Comparison of ENCODE assay signal across 8 mouse cellular contexts in genomic region chr1:192770130-192770494, GRCm38 (mm10). TPM values are rescaled to one million over a fixed set of nuclear protein-coding genes. Genes with fewer than 3 reads are reported as not detected.
DNase-seq lines count a peak whose midpoint lies in the region; ATAC-seq and TF ChIP-seq lines count a peak whose summit lies in the region.

No protein-coding gene starts in this region.

- H3K9ac ChIP-seq in kidney, embryonic 14.5 days (ENCODE audit: low read depth, low read length) = peak overlapping the region; percentile 96
- peak overlapping the region; percentile 89 for H3K9ac ChIP-seq in kidney, postnatal 0 days (ENCODE audit: low read depth, low read length)
- H3K9ac ChIP-seq in stomach, embryonic 14.5 days (replicated peaks; ENCODE audit: low read depth, low read length) = peak overlapping the region; percentile 93

- H3K4me3 ChIP-seq in kidney, embryonic 14.5 days (ENCODE audit: low read length) = peak overlapping the region; percentile 75
- peak overlapping the region; percentile 86 for H3K4me3 ChIP-seq in forebrain, embryonic 10.5 days
- H3K4me3 ChIP-seq in kidney, postnatal 0 days (replicated peaks; ENCODE audit: low read depth, low read length) = peak overlapping the region; percentile 57
- H3K4me3 ChIP-seq in stomach, embryonic 14.5 days (ENCODE audit: low read depth, low read length) = peak overlapping the region; percentile 74

- ATAC-seq in kidney, embryonic 14.5 days (ENCODE audit: low FRiP score, low TSS enrichment) = peak; percentile 66
- ATAC-seq in kidney, postnatal 0 days (replicated peaks; ENCODE audit: low FRiP score, low read depth) = peak; percentile 66; the same call in 1 of the 2 replicates
- ATAC-seq in megakaryocyte, adult 5-6 weeks (ENCODE audit: poor library complexity, severe bottlenecking) = peak; percentile 6; the same call in 1 of the 2 replicates
- ATAC-seq in stomach, embryonic 14.5 days (ENCODE audit: insufficient number of reproducible peaks, insufficient read depth, low FRiP score, low read depth) = peak; percentile 66; the same call in 1 of the 2 replicates

- H3K4me2 ChIP-seq in kidney, embryonic 14.5 days (replicated peaks; ENCODE audit: low read depth, low read length) = peak overlapping the region; percentile 98
- peak overlapping the region; percentile 88 for H3K4me2 ChIP-seq in kidney, postnatal 0 days (ENCODE audit: low read length)
- peak overlapping the region; percentile 96 for H3K4me2 ChIP-seq in stomach, embryonic 14.5 days (replicated peaks; ENCODE audit: low read depth, low read length)

- WGBS in kidney, embryonic 14.5 days = 22% methylated on average over 10 of the region's 10 CpGs
- 22% methylated on average over 10 of the region's 10 CpGs for WGBS in forebrain, embryonic 10.5 days
- WGBS in kidney, postnatal 0 days = 16% methylated on average over 10 of the region's 10 CpGs
- WGBS in stomach, embryonic 14.5 days = 21% methylated on average over 10 of the region's 10 CpGs

- DNase-seq in kidney, postnatal 14 days = no peak
- peak; percentile 65 for DNase-seq in adipocyte (ENCODE audit: low spot score)
- peak; percentile 35 for DNase-seq in forebrain, embryonic 10.5 days (ENCODE audit: extremely low spot score, low spot score)
- DNase-seq in kidney, postnatal 0 days (ENCODE audit: low spot score) = peak; percentile 74
- no peak for DNase-seq in B cell, adult 2 months

- H3K9me3 ChIP-seq in kidney, embryonic 14.5 days (ENCODE audit: control insufficient read depth, low read length) = no peaks in the 10 kb centered on the region
- no peaks in the 10 kb centered on the region for H3K9me3 ChIP-seq in forebrain, embryonic 10.5 days
- no peaks in the 10 kb centered on the region for H3K9me3 ChIP-seq in kidney, postnatal 0 days (replicated peaks; ENCODE audit: low read length)
- H3K9me3 ChIP-seq in stomach, embryonic 14.5 days (ENCODE audit: control insufficient read depth, low read depth, low read length) = no peaks in the 10 kb centered on the region

- peaks cover 15% of the 10 kb centered on the region for H3K4me1 ChIP-seq in kidney, embryonic 14.5 days (ENCODE audit: control insufficient read depth, insufficient read depth, low read length)
- H3K4me1 ChIP-seq in forebrain, embryonic 10.5 days = peaks cover 23% of the 10 kb centered on the region
- peaks cover 4% of the 10 kb centered on the region; the same call in 1 of the 2 replicates for H3K4me1 ChIP-seq in kidney, postnatal 0 days (replicated peaks; ENCODE audit: insufficient read depth, low read length)
- H3K4me1 ChIP-seq in stomach, embryonic 14.5 days (ENCODE audit: control insufficient read depth, insufficient read depth, low read length) = peaks cover 10% of the 10 kb centered on the region; the same call in 1 of the 2 replicates

- no peaks in the 10 kb centered on the region for H3K36me3 ChIP-seq in kidney, embryonic 14.5 days (ENCODE audit: control insufficient read depth, insufficient read depth, low read length)
- H3K36me3 ChIP-seq in forebrain, embryonic 10.5 days (replicated peaks) = no peaks in the 10 kb centered on the region
- no peaks in the 10 kb centered on the region for H3K36me3 ChIP-seq in kidney, postnatal 0 days (ENCODE audit: insufficient read depth, low read length)
- no peaks in the 10 kb centered on the region for H3K36me3 ChIP-seq in stomach, embryonic 14.5 days (ENCODE audit: control insufficient read depth, insufficient read depth, low read length)

- no peak for TF ChIP-seq CTCF in kidney, postnatal 0 days (IDR thresholded peaks at IDR 0.05; ENCODE audit: low read depth)

- H3K27ac ChIP-seq in kidney, embryonic 14.5 days (ENCODE audit: low read depth, low read length) = peak overlapping the region; percentile 94
- peak overlapping the region; percentile 97 for H3K27ac ChIP-seq in forebrain, embryonic 10.5 days
- H3K27ac ChIP-seq in kidney, postnatal 0 days = peak overlapping the region; percentile 95
- peak overlapping the region; percentile 95 for H3K27ac ChIP-seq in stomach, embryonic 14.5 days (ENCODE audit: low read length)

- H3K27me3 ChIP-seq in kidney, embryonic 14.5 days (ENCODE audit: control insufficient read depth, insufficient read depth, low read length) = no peaks in the 10 kb centered on the region
- peaks cover 19% of the 10 kb centered on the region for H3K27me3 ChIP-seq in forebrain, embryonic 10.5 days (ENCODE audit: poor library complexity, severe bottlenecking)
- no peaks in the 10 kb centered on the region for H3K27me3 ChIP-seq in kidney, postnatal 0 days (ENCODE audit: insufficient read depth, low read length)
- H3K27me3 ChIP-seq in stomach, embryonic 14.5 days (ENCODE audit: control insufficient read depth, insufficient read depth, low read length) = no peaks in the 10 kb centered on the region

RNA-seq across cellular contexts. Expression of gene Hhat, which starts 0.9 kb away (rescaled TPM):
- polyA plus RNA-seq in kidney, embryonic 14.5 days (2014; fragmentation: Nextera tagmentation; extraction: Ambion mirVana) = 11.4 and 16.5 TPM in 2 replicates
- polyA plus RNA-seq in forebrain, embryonic 10.5 days (2016; fragmentation: Nextera tagmentation; extraction: Ambion mirVana) = 7.2 and 7.6 TPM in 2 replicates
- polyA plus RNA-seq in kidney, postnatal 0 days (2015; fragmentation: Nextera tagmentation; extraction: Ambion mirVana) = 11.9 and 13.5 TPM in 2 replicates
- total RNA-seq in megakaryocyte, adult 5-6 weeks (2015) = 1.1 TPM in 2 replicates
- 0.99 and 2.6 TPM in 2 replicates for total RNA-seq in megakaryocyte, adult 5-6 weeks (2017)
- 11.1 and 14.2 TPM in 2 replicates for polyA plus RNA-seq in stomach, embryonic 14.5 days (2014; fragmentation: Nextera tagmentation; extraction: Ambion mirVana)

Comparison
In these comparisons a context has a peak if more than half of its experiments do, and no peak if none do; other contexts are left out.
1. DNase-seq: peak in adipocyte (single experiment), forebrain, embryonic 10.5 days (single experiment) and kidney, postnatal 0 days (single experiment); none in kidney, postnatal 14 days (single experiment) and B cell, adult 2 months (0 of 2).
2. ATAC-seq: peak in every context shown above with its lines; median percentile 66 in kidney, embryonic 14.5 days; 66 in kidney, postnatal 0 days; 66 in stomach, embryonic 14.5 days; 6 in megakaryocyte, adult 5-6 weeks.
3. Peak in every context shown above with its lines, with median percentiles within 50 percentile points of each other: H3K27ac ChIP-seq, H3K4me2 ChIP-seq, H3K4me3 ChIP-seq and H3K9ac ChIP-seq.